Mouse (Mus musculus): ENCODE results near the gene Nr4a1. TPM values are rescaled to one million over a fixed set of nuclear protein-coding genes. Genes with fewer than 3 reads are reported as not detected.

The Nr4a1 gene
- polyA plus RNA-seq, 1 experiment from 2014 or later = 2.9 TPM

- WGBS = 85% methylated on average over 18 of the region's 18 CpGs
- H3K4me1 ChIP-seq = peaks cover 15% of the 10 kb centered on the region
Measured at GRCm38 (mm10) chr15:101316913-101317813, 63.1 kb downstream of the Nr4a1 start.

GRCm38 (mm10) chr15:101317814-101318500, 63.9 kb downstream of the Nr4a1 start:
- H3K4me1 ChIP-seq = peaks cover 15% of the 10 kb centered on the region
- H3K4me3 ChIP-seq = no peak overlapping the region
- WGBS = 93% methylated on average over 2 of the region's 2 CpGs
- no peak for DNase-seq (ENCODE audit: low spot score)
- H3K27ac ChIP-seq (replicated peaks) = no peak overlapping the region
- H3K9me3 ChIP-seq (replicated peaks) = no peaks in the 10 kb centered on the region
- H3K27me3 ChIP-seq (ENCODE audit: low read depth, poor library complexity, severe bottlenecking) = 0 out of 2 replicates have a peak, but pooled peaks cover 12% of the 10 kb centered on the region
- no peaks in the 10 kb centered on the region for H3K36me3 ChIP-seq

More at GRCm38 (mm10) chr15:101316913-101317813, 63.1 kb downstream of the Nr4a1 start:
- H3K36me3 ChIP-seq = no peaks in the 10 kb centered on the region
- no peak for DNase-seq (ENCODE audit: low spot score)
- no peak overlapping the region for H3K27ac ChIP-seq (replicated peaks)
- H3K4me3 ChIP-seq = no peak overlapping the region
- no peaks in the 10 kb centered on the region for H3K9me3 ChIP-seq (replicated peaks)
- 0 out of 2 replicates have a peak, but pooled peaks cover 12% of the 10 kb centered on the region for H3K27me3 ChIP-seq (ENCODE audit: low read depth, poor library complexity, severe bottlenecking)

- no peak overlapping the region for H3K4me3 ChIP-seq
- peaks cover 15% of the 10 kb centered on the region for H3K4me1 ChIP-seq
- no peak for DNase-seq (ENCODE audit: low spot score)
- H3K36me3 ChIP-seq = no peaks in the 10 kb centered on the region
- 0 out of 2 replicates have a peak, but pooled peaks cover 12% of the 10 kb centered on the region for H3K27me3 ChIP-seq (ENCODE audit: low read depth, poor library complexity, severe bottlenecking)
- H3K9me3 ChIP-seq (replicated peaks) = no peaks in the 10 kb centered on the region
- 86% methylated on average over 14 of the region's 14 CpGs for WGBS
- no peak overlapping the region for H3K27ac ChIP-seq (replicated peaks)
Measured at GRCm38 (mm10) chr15:101318889-101319765, 65.1 kb downstream of the Nr4a1 start.

GRCm38 (mm10) chr15:101320010-101320617, 66.0 kb downstream of the Nr4a1 start:
- Histone ChIP-seq H3K4me3 (no peak overlapping the region), H3K9me3 (replicated peaks) (no peaks in the 10 kb centered on the region), H3K4me1 (peaks cover 15% of the 10 kb centered on the region), H3K36me3 (no peaks in the 10 kb centered on the region), H3K27ac (replicated peaks) (no peak overlapping the region), H3K27me3 (ENCODE audit: low read depth, poor library complexity, severe bottlenecking) (0 out of 2 replicates have a peak, but pooled peaks cover 12% of the 10 kb centered on the region)
- WGBS = 92% methylated on average over 6 of the region's 6 CpGs
- no peak for DNase-seq (ENCODE audit: low spot score)

- Histone ChIP-seq H3K27me3 (ENCODE audit: low read depth, poor library complexity, severe bottlenecking) (0 out of 2 replicates have a peak, but pooled peaks cover 12% of the 10 kb centered on the region), H3K9me3 (replicated peaks) (no peaks in the 10 kb centered on the region), H3K4me3 (no peak overlapping the region), H3K27ac (replicated peaks) (no peak overlapping the region), H3K36me3 (no peaks in the 10 kb centered on the region), H3K4me1 (peaks cover 13% of the 10 kb centered on the region)
- WGBS = 70% methylated on average over 6 of the region's 6 CpGs
- no peak for DNase-seq (ENCODE audit: low spot score)
Measured at GRCm38 (mm10) chr15:101320618-101321041, 66.6 kb downstream of the Nr4a1 start.

- no peak for DNase-seq (ENCODE audit: low spot score)
- no peaks in the 10 kb centered on the region for H3K9me3 ChIP-seq (replicated peaks)
- H3K27ac ChIP-seq (replicated peaks) = no peak overlapping the region
- H3K36me3 ChIP-seq = no peaks in the 10 kb centered on the region
- H3K4me1 ChIP-seq = peaks cover 10% of the 10 kb centered on the region
- H3K27me3 ChIP-seq (ENCODE audit: low read depth, poor library complexity, severe bottlenecking) = 0 out of 2 replicates have a peak, but pooled peaks cover 12% of the 10 kb centered on the region
- H3K4me3 ChIP-seq = no peak overlapping the region
- 71% methylated on average over 5 of the region's 5 CpGs for WGBS
Measured at GRCm38 (mm10) chr15:101321126-101321525, 67.1 kb downstream of the Nr4a1 start.

- Histone ChIP-seq H3K4me1 (peaks cover 6% of the 10 kb centered on the region; the same call in 1 of the 2 replicates), H3K4me3 (no peak overlapping the region), H3K27ac (replicated peaks) (no peak overlapping the region), H3K36me3 (no peaks in the 10 kb centered on the region), H3K27me3 (ENCODE audit: low read depth, poor library complexity, severe bottlenecking) (0 out of 2 replicates have a peak, but pooled peaks cover 5% of the 10 kb centered on the region), H3K9me3 (replicated peaks) (no peaks in the 10 kb centered on the region)
- 89% methylated on average over 5 of the region's 5 CpGs for WGBS
- DNase-seq (ENCODE audit: low spot score) = no peak
Measured at GRCm38 (mm10) chr15:101322106-101322505, 68.0 kb downstream of the Nr4a1 start.

- WGBS = 93% methylated on average over 7 of the region's 7 CpGs
Measured at GRCm38 (mm10) chr15:101322640-101323039, 68.6 kb downstream of the Nr4a1 start.

GRCm38 (mm10) chr15:101323511-101323910, 69.4 kb downstream of the Nr4a1 start:
- WGBS = 95% methylated on average over 5 of the region's 5 CpGs
- no peaks in the 10 kb centered on the region for H3K36me3 ChIP-seq
- DNase-seq (ENCODE audit: low spot score) = no peak

More at GRCm38 (mm10) chr15:101322640-101323039, 68.6 kb downstream of the Nr4a1 start:
- H3K27me3 ChIP-seq (ENCODE audit: low read depth, poor library complexity, severe bottlenecking) = no peaks in the 10 kb centered on the region
- peaks cover 6% of the 10 kb centered on the region; the same call in 1 of the 2 replicates for H3K4me1 ChIP-seq
- no peak overlapping the region for H3K4me3 ChIP-seq
- no peak for DNase-seq (ENCODE audit: low spot score)
- H3K27ac ChIP-seq (replicated peaks) = no peak overlapping the region
- no peaks in the 10 kb centered on the region for H3K9me3 ChIP-seq (replicated peaks)
- no peaks in the 10 kb centered on the region for H3K36me3 ChIP-seq

More at GRCm38 (mm10) chr15:101323511-101323910, 69.4 kb downstream of the Nr4a1 start:
- no peaks in the 10 kb centered on the region for H3K27me3 ChIP-seq (ENCODE audit: low read depth, poor library complexity, severe bottlenecking)
- H3K4me3 ChIP-seq = no peak overlapping the region
- H3K9me3 ChIP-seq (replicated peaks) = no peaks in the 10 kb centered on the region
- H3K4me1 ChIP-seq = peaks cover 6% of the 10 kb centered on the region; the same call in 1 of the 2 replicates
- no peak overlapping the region for H3K27ac ChIP-seq (replicated peaks)
